Mouse (Mus musculus): ENCODE data around the gene Hist1h2bf. TPM values are rescaled to one million over a fixed set of nuclear protein-coding genes. Genes with fewer than 3 reads are reported as not detected.

Gene Hist1h2bf
- polyA plus RNA-seq, 1 experiment from 2014 or later = 4.1 TPM

DNA sequence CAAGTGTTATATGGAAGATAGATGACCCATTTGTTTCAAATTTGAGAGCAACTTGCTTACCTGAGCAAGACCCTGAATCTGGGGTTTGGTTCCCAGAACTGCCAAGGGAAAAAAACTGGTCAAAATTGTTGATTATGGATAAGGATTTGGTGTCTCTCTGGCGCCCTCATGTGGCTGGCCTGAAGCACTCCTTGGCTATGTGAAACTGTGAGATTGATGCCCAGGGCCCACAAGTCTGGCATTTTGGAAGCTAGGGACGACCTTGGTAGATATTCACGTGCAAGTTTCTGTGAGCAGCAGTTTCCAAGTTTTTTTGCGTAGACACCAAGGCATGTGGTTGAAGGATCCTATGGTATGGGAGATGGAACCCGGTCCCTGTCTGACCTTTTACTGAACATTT lies 49.3 kb downstream of the Hist1h2bf start:
- H3K27me3 ChIP-seq (ENCODE audit: control insufficient read depth, insufficient read depth, low read length) = no peaks in the 10 kb centered on the region
- no peaks in the 10 kb centered on the region for H3K36me3 ChIP-seq (replicated peaks; ENCODE audit: control insufficient read depth, insufficient read depth, low read depth, low read length)
- no peaks in the 10 kb centered on the region for H3K9me3 ChIP-seq (replicated peaks; ENCODE audit: control insufficient read depth, low read length)
- no peak overlapping the region for H3K9ac ChIP-seq (replicated peaks; ENCODE audit: low read length)
- DNase-seq (ENCODE audit: low spot score) = peak; percentile 90
- ATAC-seq (replicated peaks; ENCODE audit: insufficient number of reproducible peaks, low FRiP score, low TSS enrichment, low read depth) = 0 out of 2 replicates have a peak, but pooled peaks have one; percentile 29
- H3K4me2 ChIP-seq (ENCODE audit: low read depth, low read length) = no peak overlapping the region
- no peak overlapping the region for H3K4me3 ChIP-seq (ENCODE audit: low read depth, low read length)
- WGBS = 4% methylated on average over 5 of the region's 5 CpGs
- H3K27ac ChIP-seq (replicated peaks; ENCODE audit: low read depth, low read length) = no peak overlapping the region
- no peaks in the 10 kb centered on the region for H3K4me1 ChIP-seq (ENCODE audit: control insufficient read depth, insufficient read depth, low read length)

DNA sequence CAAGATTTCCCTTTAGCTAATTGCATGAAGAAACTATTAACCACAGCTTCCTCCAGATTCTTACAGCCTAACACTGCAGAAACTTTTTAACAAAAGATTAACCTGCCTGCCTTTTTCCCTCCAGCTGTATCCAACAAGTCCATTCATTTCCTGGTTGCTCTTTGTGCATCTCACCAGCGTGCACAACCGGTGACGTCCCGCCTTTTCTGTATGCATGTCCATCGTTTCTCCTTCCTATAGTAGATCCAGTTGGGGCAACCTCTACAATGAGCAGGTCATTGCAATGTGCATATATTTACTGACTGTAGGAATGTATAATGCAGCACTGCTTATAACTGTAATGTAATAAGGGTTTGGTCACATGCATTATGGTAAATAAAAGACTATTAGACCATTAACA lies 50.0 kb downstream of the Hist1h2bf start:
- ATAC-seq (replicated peaks; ENCODE audit: insufficient number of reproducible peaks, low FRiP score, low TSS enrichment, low read depth) (no peak), DNase-seq (ENCODE audit: low spot score) (no peak)
- Histone ChIP-seq H3K4me2 (ENCODE audit: low read depth, low read length) (no peak overlapping the region), H3K9ac (replicated peaks; ENCODE audit: low read length) (no peak overlapping the region), H3K27ac (replicated peaks; ENCODE audit: low read depth, low read length) (no peak overlapping the region), H3K4me1 (ENCODE audit: control insufficient read depth, insufficient read depth, low read length) (no peaks in the 10 kb centered on the region), H3K36me3 (replicated peaks; ENCODE audit: control insufficient read depth, insufficient read depth, low read depth, low read length) (no peaks in the 10 kb centered on the region), H3K9me3 (replicated peaks; ENCODE audit: control insufficient read depth, low read length) (no peaks in the 10 kb centered on the region), H3K27me3 (ENCODE audit: control insufficient read depth, insufficient read depth, low read length) (no peaks in the 10 kb centered on the region), H3K4me3 (ENCODE audit: low read depth, low read length) (no peak overlapping the region)
- 61% methylated on average over 5 of the region's 5 CpGs for WGBS

Small RNA genes within 50 kb of the gene (microRNA-seq; reads per million reads assigned to microRNA genes)
- gene Gm44297 (ENCODE audit: borderline number of aligned reads) = not detected
- not detected for gene Gm44359 (ENCODE audit: borderline number of aligned reads)
- not detected for gene Gm44394 (ENCODE audit: borderline number of aligned reads)

Other genes with a start within 250 kb of the Hist1h2bf start
- 72.4 and 76.2 TPM in 2 replicates for gene Zfp322a, start 205.0 kb downstream of the Hist1h2bf start, polyA plus RNA-seq (2014; fragmentation: Nextera tagmentation; extraction: Ambion mirVana)
- 15.0 and 16.2 TPM in 2 replicates for gene Abt1, start 150.3 kb downstream of the Hist1h2bf start, polyA plus RNA-seq (2014; fragmentation: Nextera tagmentation; extraction: Ambion mirVana)
- gene Btn1a1, start 108.3 kb downstream of the Hist1h2bf start, polyA plus RNA-seq (2014; fragmentation: Nextera tagmentation; extraction: Ambion mirVana) = 0.24 and 0.35 TPM in 2 replicates
- gene Btn2a2, start 85.3 kb downstream of the Hist1h2bf start, polyA plus RNA-seq (2014; fragmentation: Nextera tagmentation; extraction: Ambion mirVana) = 1.1 and 1.4 TPM in 2 replicates
- 3.5 and 5.0 TPM in 2 replicates for gene Hist1h4h, start 43.1 kb downstream of the Hist1h2bf start, polyA plus RNA-seq (2014; fragmentation: Nextera tagmentation; extraction: Ambion mirVana)
- gene Hist1h2af, start 40.3 kb downstream of the Hist1h2bf start, polyA plus RNA-seq (2014; fragmentation: Nextera tagmentation; extraction: Ambion mirVana) = 7.8 and 7.9 TPM in 2 replicates
- gene Hist1h3g, start 38.8 kb downstream of the Hist1h2bf start, polyA plus RNA-seq (2014; fragmentation: Nextera tagmentation; extraction: Ambion mirVana) = 6.1 and 7.8 TPM in 2 replicates
- 0.67 and 1.3 TPM in 2 replicates for gene Hist1h2bh, start 30.8 kb downstream of the Hist1h2bf start, polyA plus RNA-seq (2014; fragmentation: Nextera tagmentation; extraction: Ambion mirVana)
- 1.2 and 1.5 TPM in 2 replicates for gene Hist1h3f, start 30.1 kb downstream of the Hist1h2bf start, polyA plus RNA-seq (2014; fragmentation: Nextera tagmentation; extraction: Ambion mirVana)
- gene Hist1h4f, start 22.5 kb downstream of the Hist1h2bf start, polyA plus RNA-seq (2014; fragmentation: Nextera tagmentation; extraction: Ambion mirVana) = 1.3 TPM in 1 of 2 replicates, not detected in the other
- gene Hist1h1d, start 20.9 kb downstream of the Hist1h2bf start, polyA plus RNA-seq (2014; fragmentation: Nextera tagmentation; extraction: Ambion mirVana) = 0.53 and 0.71 TPM in 2 replicates
- gene Hist1h3e, start 11.8 kb downstream of the Hist1h2bf start, polyA plus RNA-seq (2014; fragmentation: Nextera tagmentation; extraction: Ambion mirVana) = 9.0 and 12.1 TPM in 2 replicates
- 78.4 and 99.4 TPM in 2 replicates for gene Hist1h2ae, start 3.0 kb downstream of the Hist1h2bf start, polyA plus RNA-seq (2014; fragmentation: Nextera tagmentation; extraction: Ambion mirVana)
- gene Hist1h2bg, start 2.8 kb downstream of the Hist1h2bf start, polyA plus RNA-seq (2014; fragmentation: Nextera tagmentation; extraction: Ambion mirVana) = 8.4 and 8.6 TPM in 2 replicates
- 2.1 and 3.8 TPM in 2 replicates for gene Hist1h2ad, start 185 bp upstream of the Hist1h2bf start, polyA plus RNA-seq (2014; fragmentation: Nextera tagmentation; extraction: Ambion mirVana)
- gene Hist1h3d, start 1.6 kb upstream of the Hist1h2bf start, polyA plus RNA-seq (2014; fragmentation: Nextera tagmentation; extraction: Ambion mirVana) = 10.2 and 11.3 TPM in 2 replicates
- gene Hist1h4d, start 7.4 kb upstream of the Hist1h2bf start, polyA plus RNA-seq (2014; fragmentation: Nextera tagmentation; extraction: Ambion mirVana) = 115 and 122 TPM in 2 replicates
- 2.1 and 3.1 TPM in 2 replicates for gene Hist1h2be, start 46.9 kb upstream of the Hist1h2bf start, polyA plus RNA-seq (2014; fragmentation: Nextera tagmentation; extraction: Ambion mirVana)
- gene Hist1h1e, start 48.4 kb upstream of the Hist1h2bf start, polyA plus RNA-seq (2014; fragmentation: Nextera tagmentation; extraction: Ambion mirVana) = 23.0 and 24.4 TPM in 2 replicates
- gene Hist1h2ac, start 109.8 kb upstream of the Hist1h2bf start, polyA plus RNA-seq (2014; fragmentation: Nextera tagmentation; extraction: Ambion mirVana) = 1.4 and 2.2 TPM in 2 replicates
- 25.1 and 27.3 TPM in 2 replicates for gene Hist1h2bc, start 110.0 kb upstream of the Hist1h2bf start, polyA plus RNA-seq (2014; fragmentation: Nextera tagmentation; extraction: Ambion mirVana)
- gene Hist1h1t, start 121.6 kb upstream of the Hist1h2bf start, polyA plus RNA-seq (2014; fragmentation: Nextera tagmentation; extraction: Ambion mirVana) = not detected in 2 replicates
- 6.1 TPM in 2 replicates for gene Hist1h4c, start 124.3 kb upstream of the Hist1h2bf start, polyA plus RNA-seq (2014; fragmentation: Nextera tagmentation; extraction: Ambion mirVana)
- gene Hfe, start 136.7 kb upstream of the Hist1h2bf start, polyA plus RNA-seq (2014; fragmentation: Nextera tagmentation; extraction: Ambion mirVana) = 4.3 and 4.6 TPM in 2 replicates
- 18.8 and 19.7 TPM in 2 replicates for gene Hist1h1c, start 164.6 kb upstream of the Hist1h2bf start, polyA plus RNA-seq (2014; fragmentation: Nextera tagmentation; extraction: Ambion mirVana)
- 15.5 and 18.1 TPM in 2 replicates for gene Hist1h3c, start 171.4 kb upstream of the Hist1h2bf start, polyA plus RNA-seq (2014; fragmentation: Nextera tagmentation; extraction: Ambion mirVana)
- 2.6 and 2.9 TPM in 2 replicates for gene Hist1h2bb, start 172.5 kb upstream of the Hist1h2bf start, polyA plus RNA-seq (2014; fragmentation: Nextera tagmentation; extraction: Ambion mirVana)
- 48.1 and 54.7 TPM in 2 replicates for gene Hist1h2ab, start 176.9 kb upstream of the Hist1h2bf start, polyA plus RNA-seq (2014; fragmentation: Nextera tagmentation; extraction: Ambion mirVana)
- gene Hist1h3b, start 178.1 kb upstream of the Hist1h2bf start, polyA plus RNA-seq (2014; fragmentation: Nextera tagmentation; extraction: Ambion mirVana) = 8.3 and 10.5 TPM in 2 replicates
- gene Hist1h4b, start 182.8 kb upstream of the Hist1h2bf start, polyA plus RNA-seq (2014; fragmentation: Nextera tagmentation; extraction: Ambion mirVana) = 7.4 and 10.1 TPM in 2 replicates
- gene Hist1h4a, start 187.0 kb upstream of the Hist1h2bf start, polyA plus RNA-seq (2014; fragmentation: Nextera tagmentation; extraction: Ambion mirVana) = not detected in 2 replicates
- gene Hist1h3a, start 188.2 kb upstream of the Hist1h2bf start, polyA plus RNA-seq (2014; fragmentation: Nextera tagmentation; extraction: Ambion mirVana) = 4.0 and 4.3 TPM in 2 replicates
- gene Hist1h1a, start 189.5 kb upstream of the Hist1h2bf start, polyA plus RNA-seq (2014; fragmentation: Nextera tagmentation; extraction: Ambion mirVana) = 4.5 and 5.0 TPM in 2 replicates
- gene Trim38, start 195.7 kb upstream of the Hist1h2bf start, polyA plus RNA-seq (2014; fragmentation: Nextera tagmentation; extraction: Ambion mirVana) = 0.18 TPM in 1 of 2 replicates, not detected in the other
- gene Slc17a2, start 232.8 kb upstream of the Hist1h2bf start, polyA plus RNA-seq (2014; fragmentation: Nextera tagmentation; extraction: Ambion mirVana) = not detected in 2 replicates

All from embryonic facial prominence, embryonic 11.5 days (tissue).